Mouse (Mus musculus): ENCODE measurements around the gene Apobr.

GRCm38 (mm10) chr7:126630824-126631518, 46.2 kb downstream of the Apobr start, which contains the start of gene Nupr1:
- TF ChIP-seq CTCF (IDR thresholded peaks at IDR 0.05; ENCODE audit: insufficient read depth, low read length) (no peak), POLR2A (IDR thresholded peaks at IDR 0.05; ENCODE audit: borderline replicate concordance, extremely low read depth, low read depth, low read length) (no peak)
